Mouse (Mus musculus): ENCODE measurements around the gene Rasa2.
A peak's percentile ranks its signal among the peaks of the same experiment; 100 is the strongest.
"Not testable (repeated sequence)": the region's sequence is repeated elsewhere in the genome, so short reads cannot be mapped to it uniquely, and the experiment has no call there.

Rasa2 gene

DNA sequence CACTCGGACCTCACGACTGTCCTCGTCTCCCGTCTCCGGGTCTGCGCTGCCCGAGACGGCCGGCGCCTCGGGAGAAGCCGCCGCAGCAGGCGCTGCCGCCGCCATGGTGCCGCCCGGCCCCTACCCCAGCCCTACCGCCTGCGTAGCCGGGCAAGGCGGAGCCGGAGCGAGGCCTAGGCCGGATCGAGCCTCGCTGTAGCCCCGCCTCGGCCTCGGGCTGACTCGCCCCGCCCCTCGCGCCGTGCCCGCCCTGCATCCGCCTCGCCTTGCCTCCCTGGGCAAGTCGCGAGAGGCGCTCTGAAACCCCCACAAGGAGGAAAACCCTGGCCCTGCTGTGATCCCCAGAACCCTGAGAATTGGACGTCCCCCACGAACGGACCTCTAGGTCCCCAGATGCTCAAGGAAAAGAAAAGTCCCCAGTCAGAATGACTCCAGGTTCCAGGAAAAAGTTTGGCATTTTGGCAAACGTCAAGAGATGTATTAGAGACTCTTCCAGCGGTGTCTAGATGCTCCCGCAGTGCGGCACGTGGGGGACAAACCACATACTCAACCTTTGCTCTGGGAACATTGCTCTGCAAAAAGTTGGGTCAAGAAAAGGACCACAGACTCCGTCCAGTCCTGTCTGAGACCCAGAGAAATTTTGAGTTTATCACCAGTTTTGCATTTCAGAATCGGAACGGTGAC lies at the start of gene Rasa2:
Gene Rasa2 (minus strand): TSS at position 229 of the 684 bp plus-strand sequence.
- DNase-seq = peak; percentile 93

DNA sequence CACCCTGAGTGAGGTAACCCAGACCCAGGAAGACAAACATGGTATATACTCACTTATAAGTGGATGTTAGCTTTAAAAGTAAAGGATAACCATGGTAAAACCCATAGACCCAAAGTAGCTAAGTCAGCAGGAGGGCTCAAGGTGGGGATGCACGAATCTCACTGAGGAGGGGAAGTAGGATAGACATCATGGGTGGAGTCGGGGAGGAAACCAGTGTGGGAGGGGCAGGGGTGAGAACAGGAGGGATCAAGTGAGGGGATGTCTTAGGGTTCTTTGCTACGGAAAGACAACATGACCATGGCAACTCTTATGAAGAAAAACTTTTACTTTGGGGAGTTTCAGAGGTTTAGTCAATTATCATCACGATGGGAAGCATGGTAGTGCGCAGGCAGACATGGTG lies 47.2 kb upstream of the Rasa2 start:
- no peak for DNase-seq

DNA sequence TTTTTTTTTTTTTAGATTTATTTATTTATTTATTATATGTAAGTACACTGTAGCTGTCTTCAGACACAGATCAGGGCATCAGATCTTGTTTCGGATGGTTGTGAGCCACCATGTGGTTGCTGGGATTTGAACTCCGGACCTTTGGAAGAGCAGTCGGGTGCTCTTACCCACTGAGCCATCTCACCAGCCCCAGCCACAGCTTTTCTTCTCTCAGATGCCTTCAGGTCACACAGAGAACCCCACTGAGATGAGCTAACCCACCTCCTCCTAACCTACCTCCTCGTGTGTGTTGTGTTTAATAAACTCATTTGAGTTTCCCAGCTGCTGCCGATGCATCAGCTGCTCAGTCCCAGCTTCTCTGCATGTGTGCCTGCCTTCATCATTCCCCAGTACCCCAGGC lies 46.3 kb upstream of the Rasa2 start:
- DNase-seq = not testable (repeated sequence)

DNA sequence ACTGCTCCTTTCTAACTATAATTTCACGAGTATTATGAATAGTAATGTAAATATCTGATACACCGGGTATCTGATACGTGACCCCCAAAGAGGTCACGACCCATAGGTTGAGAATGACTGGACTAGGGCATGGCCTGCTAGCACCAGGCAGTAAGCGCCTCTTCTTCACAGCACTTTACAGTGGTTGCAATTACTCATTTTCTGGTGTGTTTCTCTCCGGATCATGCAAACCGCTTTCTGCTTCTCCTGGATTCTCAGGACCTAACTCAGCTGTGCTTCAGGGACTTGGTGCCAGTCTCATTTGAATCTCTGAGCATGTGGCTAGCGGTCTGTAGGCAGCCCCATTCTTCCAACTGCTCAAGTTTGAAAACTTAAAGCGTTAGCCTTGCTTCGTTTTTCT lies 45.3 kb upstream of the Rasa2 start:
- DNase-seq = no peak

DNA sequence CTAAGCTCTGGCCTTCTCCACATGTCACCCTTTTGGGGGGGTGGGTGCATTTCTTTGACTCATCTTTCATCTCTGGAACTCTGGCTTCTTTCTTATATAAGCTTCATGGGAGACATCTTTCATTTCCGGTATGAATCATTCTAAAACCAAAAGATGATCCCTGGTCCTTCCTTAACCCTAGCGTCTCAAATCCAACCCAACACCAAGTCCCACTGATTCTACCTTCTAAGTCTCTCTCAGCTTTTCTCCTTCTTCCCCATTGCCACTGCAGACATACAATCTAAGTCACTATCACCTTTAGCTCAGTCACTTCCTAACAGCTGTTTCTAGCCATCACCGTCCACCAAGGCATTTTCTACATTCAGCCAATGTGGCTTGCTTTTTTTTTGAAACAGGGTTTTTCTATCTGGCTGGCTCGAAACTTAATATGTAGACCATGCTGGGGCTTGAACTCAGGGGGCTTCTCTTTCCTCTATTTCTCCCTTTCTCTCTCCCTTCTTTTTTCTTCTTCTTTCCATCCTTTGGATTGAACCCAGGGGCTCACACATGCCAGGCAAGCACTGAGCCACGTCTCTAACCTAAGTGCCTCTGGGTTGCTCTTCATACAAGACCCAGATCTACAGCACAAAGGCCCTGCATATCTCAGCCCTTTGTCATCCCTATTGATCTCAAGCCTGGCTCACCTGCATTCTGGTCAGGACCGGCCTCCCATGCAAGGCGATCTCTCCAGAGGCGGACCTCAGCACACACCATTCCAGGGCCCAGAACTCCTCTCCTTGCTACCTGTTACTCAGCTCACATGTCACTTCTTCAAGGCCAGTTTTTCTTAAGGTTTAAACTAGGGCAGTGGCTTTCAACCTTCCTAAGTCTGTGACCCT lies 44.6 kb upstream of the Rasa2 start:
- no peak for DNase-seq

DNA sequence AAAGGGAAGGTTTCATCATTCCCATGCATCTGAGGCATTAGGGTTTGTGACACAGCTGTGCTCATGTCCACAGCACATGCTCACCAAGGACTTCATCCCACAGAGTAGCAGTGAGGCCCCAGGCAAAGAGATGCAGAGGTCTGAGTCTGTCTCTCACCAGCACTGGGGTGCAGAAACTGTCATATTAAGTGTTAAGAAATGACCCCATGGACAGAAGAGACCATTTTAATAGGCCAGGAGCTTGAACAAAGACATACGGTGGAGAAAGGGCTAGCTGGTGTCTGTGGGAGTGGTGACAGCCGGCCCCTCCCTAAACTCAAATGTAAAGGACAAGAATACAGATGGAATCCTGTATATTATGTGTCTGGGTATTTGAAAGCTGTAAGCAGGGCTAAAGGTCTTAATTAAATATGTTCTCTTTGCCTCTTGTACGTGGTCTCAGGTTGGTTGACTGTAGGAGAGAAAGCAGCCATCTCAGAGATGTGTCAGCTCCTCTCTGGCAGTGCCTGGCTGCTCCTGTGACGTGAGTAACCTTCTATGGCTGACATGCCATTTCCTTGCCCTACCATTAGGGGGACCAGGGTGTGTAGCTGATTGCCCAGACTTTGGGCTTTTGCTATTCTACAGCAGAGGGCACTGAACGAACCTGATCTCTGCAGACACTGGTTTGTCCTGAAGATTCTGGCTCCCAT lies 43.8 kb upstream of the Rasa2 start:
- peak; percentile 59 for DNase-seq

DNA sequence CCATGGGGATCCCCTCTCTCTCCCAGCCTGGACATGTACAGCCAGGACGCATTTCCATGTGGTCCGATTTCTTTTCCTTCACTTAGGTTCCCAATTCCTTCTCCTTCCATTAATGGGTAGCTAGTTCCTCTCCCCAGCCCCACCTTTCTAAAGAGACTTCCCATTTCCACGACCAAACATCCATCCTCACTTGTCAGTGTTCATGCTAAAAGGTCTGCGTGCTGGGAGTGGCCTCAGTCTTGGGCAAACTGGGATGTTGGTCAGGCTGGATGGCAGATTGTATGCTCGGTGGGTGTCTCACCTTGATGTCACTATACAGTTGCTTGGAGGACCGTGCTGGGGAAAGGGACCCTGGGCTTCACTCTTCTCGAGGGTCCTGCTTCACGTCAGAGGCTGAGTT lies 42.9 kb upstream of the Rasa2 start:
- DNase-seq = no peak

DNA sequence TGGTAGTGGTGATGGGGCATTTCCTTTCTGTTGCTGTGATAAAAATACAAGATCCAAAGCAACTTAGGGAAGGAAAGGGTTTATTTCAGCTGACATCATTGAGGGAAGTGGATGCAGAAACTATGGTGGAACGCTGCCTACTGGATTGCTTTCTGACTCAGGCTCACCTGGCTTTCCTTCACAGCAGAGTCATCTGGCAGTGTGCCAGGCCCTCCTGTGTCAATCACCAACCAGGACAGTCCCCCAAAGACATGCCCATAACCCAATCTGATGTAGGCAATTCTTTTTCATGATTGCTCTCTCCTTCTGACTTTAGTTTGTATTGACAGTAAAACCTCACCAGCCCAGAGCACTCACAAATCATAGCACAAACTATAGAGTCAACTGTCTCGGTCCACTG lies 41.0 kb upstream of the Rasa2 start:
- no peak for DNase-seq

DNA sequence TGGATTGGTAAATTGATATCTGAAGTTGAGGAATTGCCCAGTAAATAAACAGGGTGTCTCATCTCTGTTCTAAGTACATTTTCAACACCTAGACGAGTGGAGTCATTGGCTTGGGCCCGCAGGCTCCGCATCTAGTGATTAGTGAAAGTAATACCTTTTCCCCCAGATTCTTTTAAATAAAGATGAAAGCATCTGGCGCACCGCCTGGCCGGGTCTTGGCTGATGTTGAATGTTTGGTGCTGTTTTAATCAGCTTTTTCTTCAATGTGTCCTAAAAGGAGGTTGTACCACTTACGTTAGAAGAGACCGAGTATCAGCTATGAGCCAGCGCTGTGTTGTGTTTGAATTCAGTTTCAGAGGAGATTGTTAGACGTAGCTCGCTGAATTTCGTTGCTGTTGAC lies 39.8 kb upstream of the Rasa2 start:
- DNase-seq = no peak

DNA sequence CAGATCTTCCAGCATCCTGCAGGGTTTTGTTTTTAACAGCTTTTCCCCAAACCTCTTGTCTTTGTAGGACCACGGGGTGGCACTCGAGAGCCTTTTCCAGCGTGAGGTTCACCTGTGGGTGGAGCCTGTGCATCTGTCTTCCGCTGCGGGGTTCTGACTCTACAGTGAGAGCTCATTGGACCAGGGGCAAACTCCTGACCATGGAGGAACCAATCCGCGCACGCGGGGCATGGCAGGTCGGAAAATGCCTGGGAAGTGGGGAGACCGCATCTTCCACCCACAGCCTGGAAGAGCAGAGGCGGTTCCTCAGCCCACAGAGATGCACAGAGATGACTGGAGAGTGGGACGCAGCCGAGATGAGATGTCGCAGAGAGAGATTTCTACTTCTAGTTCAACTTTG lies 38.5 kb upstream of the Rasa2 start:
- DNase-seq = peak; percentile 95

DNA sequence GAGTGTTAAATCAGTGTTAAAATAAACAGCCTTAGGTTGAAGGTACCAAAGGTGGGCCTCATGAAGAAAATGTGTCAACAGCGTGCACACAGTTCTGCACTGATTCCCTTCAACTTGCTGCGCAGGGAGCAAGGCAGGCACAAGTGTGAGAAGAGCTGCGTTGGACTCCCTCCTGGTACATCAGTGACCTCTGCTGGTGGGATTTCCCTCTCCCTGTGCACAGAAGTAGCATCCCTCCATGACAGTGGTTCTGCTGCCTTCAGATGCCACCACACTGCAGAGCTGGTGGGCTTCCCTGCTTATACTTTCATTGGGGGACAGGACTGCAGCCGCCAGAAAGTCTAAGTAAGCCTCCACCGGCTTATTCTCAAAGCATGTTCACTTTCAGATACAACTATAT lies 37.2 kb upstream of the Rasa2 start:
- DNase-seq = peak; percentile 73

DNA sequence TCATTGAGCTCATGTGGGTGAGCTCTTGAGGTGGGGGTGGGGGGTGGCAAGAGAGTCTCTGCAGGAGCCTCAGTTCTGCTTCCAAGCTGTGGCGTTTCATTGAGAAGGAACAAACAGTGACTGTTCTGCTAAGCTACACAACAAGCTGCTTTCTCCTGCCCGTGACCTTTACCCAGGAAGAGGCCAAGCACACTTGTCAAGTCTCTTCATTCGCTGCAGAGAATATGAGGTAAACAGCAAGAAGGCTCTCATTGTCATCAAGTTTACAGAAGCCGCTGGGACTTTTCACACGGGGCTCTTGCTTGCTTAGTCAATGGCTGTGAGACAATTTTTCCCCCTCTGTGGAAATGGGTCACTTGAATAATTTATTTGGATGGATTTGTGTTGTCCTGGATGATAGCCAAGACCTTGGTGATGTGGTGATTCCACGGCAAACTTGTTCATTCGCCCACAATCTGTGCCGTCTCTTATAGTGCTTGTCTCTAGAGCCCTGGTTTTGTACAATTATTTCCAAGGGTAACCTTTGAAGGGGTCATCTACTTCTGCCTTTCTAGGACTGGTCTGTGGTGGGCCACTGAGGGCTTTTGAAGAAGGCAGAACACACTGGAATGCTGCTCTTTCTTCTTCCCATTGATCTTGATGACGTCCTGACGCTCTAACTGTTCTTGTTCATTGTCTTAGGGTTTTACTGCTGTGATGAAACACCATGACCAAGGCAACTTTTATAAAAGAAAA lies 29.3 kb upstream of the Rasa2 start:
- DNase-seq = no peak

DNA sequence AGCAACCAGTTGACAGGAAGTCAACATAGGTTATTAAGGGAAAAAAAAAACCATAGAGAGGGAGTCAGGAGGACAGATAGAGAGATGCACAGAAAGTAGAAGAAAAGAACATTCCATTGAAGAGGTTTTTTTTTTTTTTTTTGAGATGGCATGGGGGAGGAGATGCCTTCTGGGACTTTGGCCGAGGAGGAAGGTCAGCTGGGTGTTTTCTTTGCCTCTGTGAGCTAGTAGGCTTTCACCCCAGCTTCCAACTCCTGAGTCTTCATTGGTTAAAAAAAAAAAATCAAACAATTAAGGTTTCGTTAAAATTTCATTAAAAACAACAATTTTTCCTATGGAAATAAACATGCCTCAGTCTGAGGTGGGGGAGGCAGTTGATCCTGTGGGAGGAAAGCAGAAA lies 28.4 kb upstream of the Rasa2 start:
- DNase-seq = no peak

DNA sequence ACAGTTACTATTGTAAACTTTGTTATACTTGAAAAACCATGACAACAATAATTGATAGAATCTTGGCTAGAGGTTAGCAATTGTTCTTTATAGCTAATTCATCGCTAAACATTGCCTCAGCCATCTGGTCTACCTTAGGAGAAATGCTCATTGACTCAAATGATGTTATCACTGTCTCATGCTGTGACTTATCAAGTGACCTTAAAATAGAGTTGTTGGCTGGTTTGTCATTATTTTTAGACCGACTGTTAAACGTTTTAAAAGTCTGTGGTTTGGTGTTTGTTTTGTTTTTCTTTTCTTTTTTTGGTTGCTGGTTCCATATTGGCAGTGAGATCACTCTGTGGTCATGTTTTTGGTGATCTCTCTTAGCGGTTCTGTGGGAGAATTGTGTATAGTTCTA lies 22.1 kb upstream of the Rasa2 start:
- no peak for DNase-seq

DNA sequence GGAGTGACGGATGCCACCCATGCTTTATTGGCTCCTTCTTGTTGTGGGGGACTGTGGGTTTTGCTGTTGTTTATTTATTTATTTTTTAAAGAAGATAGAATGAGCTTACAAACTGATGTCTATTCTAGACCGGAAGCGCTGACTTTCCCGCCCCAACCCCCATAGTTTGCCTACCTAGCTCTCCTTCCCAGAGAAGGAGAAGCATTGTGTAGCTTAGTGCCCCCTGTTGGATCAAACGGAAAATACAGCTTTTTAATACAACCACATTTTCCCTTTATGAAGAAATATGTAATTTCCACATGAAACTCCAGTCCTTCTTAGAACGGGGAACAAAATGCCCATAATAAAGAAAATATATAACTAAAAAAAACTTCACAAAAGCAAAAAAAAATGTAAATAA lies 21.3 kb upstream of the Rasa2 start:
- DNase-seq = peak; percentile 33

DNA sequence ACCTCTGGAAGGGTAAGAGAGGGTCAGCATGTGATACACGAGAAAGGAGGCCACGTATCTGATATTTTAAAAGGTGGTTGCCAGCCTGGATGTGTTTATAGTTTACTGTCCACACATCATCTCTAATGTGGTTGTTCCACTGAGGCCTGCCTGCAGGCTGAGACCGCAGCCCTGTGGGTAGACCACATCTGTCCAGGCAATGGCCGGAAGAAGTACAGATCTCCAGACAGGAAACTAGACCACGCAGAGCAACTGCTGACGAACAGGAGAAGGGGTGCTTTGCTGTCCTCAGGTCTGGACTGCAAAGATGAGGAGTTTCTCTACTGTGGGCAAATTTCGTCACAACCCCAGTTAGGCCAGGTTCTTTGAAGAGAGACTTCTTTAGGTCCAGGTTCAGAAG lies 19.4 kb upstream of the Rasa2 start:
- no peak for DNase-seq

DNA sequence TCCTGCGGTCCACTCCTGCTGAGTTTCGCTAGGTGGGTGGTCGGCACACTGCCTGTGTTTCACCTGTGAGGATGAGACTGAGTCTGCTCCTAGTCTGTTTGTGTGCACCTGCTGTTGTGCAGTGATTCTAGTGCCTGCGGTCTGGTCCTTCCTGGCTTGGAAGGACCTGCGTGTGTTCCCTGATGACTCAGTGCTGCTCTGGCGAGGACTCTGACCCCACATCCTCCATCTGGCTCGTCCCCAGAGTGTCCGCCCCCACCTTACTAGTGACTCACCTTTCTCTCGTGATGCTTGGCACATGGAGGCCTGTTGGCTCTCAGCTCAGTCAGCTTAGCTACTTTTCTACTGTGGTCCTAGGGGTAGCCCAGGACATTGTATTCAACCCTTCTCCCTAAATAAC lies 18.5 kb upstream of the Rasa2 start:
- DNase-seq = no peak

DNA sequence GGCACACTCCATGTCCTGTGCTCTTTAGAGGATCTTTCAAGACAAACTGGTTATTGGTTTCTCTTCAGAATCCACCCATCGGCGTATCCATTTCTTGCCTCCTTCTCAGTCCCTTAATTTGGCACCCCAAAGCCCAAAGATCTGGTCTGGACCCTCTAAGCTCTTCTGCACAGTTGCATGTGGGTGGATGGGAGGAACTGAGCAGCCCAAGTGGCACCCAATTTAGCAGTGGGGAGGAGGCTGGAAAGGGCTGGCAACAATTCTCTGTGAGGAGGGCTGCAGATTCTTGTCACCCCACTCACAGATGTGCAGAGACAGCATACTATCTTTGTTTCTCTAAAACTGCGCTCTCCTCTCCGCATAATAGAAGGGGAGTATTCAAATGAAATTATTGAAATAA lies 17.9 kb upstream of the Rasa2 start:
- DNase-seq = no peak

DNA sequence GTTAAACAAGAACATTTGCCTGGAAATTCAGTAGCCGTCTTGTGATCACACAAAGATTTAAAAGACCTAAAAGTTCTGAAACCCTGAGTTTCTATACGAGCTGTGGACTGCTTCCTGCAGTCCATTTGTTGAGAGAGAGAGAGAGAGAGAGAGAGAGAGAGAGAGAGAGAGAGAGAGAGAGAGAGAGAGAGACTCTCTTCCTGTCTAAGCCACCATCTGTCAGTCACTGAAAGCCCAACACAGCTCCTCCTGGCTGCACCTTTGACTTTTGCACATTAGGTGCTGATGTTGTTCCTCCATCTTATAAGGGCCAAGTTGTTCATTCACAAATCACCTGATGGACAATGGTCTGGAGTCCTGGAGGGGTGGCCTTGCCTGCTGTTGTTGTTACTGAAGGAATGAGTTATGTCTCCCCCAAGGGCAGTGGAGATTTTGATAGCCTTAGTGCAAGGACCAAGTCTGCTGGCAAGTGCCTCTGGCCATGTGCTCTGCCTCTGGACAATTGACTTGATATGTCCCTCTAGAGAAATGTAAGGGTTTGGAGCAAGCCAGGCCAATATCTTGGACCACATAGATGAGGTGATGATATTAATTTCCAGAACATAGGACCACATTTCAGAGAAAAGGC lies 15.4 kb upstream of the Rasa2 start:
- DNase-seq = no peak

DNA sequence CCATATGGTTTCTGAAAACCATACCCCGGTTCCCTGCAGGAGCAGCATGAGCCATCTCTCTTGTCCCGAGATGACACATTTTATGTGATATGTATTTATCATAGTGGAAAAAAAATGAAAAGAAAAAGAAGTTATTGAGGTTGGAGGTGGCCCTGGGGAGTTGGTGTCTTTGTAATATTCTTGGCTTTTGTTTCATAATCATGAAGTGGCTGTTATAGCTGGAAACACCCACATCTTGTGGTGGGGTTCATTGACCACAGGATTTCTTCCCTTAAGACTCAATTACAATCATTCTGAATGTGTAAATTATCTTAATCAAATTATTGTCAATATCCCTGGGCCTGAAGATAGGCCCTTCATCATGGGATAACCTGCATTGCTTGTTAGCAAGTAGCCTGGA lies 13.4 kb upstream of the Rasa2 start:
- no peak for DNase-seq

DNA sequence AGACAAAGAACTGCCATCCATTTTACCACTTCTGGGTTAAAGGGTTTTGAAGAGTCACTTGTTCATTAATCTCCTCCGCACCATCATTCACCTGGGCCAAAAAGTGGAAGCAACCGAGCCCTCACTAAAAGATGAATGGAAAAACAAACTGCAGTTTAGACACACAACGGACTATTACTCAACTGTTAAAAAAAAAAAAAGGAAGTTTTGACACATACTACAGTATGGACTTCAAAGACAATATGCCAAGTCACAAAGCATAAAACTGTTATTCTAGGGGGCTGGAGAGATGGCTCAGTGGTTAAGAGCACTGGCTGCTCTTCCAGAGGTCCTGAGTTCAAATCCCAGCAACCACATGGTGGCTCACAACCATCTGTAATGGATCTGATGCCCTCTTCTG lies 12.6 kb upstream of the Rasa2 start:
- not testable (repeated sequence) for DNase-seq

DNA sequence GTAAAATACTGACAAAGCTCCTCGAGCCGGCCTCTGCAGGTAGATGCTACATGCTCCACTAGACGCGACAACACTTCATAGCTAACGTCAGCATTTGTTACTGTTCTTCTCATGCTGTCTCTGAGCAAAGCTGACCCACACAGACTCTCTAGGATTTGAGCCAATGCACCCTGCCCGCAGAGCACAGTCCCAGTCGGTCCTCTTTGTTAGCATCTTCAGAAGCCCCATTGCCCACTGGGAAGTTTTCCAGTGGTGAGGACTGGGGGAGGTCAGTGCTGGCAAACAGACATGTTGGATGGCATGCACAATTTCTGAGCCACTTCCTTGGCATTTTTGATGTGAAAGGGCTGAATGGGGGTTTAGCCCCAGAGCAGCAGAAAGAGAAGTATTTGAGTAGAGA lies 8.0 kb upstream of the Rasa2 start:
- DNase-seq = no peak

DNA sequence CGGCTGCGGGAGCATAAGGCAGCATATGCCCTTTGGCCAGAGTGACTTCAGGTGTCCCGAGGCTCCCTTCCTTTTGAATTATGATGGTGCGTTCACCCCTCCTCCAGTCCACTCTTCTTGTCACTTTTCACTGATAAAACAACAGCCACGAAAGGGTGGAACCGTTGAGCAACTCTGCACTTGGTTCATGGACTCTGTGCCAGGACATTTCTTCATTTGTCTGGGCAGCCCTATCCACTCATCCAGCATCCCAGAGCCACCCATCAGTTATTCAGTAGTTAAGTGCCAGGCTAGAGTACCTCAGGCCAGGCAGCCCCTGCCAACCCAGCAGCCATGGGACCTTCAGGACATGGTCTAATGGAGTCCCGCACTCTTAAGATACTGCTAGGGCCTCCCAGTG lies 7.1 kb upstream of the Rasa2 start:
- peak; percentile 14 for DNase-seq
